Comparison of ENCODE assay signal across 10 mouse cellular contexts in the genomic region with DNA sequence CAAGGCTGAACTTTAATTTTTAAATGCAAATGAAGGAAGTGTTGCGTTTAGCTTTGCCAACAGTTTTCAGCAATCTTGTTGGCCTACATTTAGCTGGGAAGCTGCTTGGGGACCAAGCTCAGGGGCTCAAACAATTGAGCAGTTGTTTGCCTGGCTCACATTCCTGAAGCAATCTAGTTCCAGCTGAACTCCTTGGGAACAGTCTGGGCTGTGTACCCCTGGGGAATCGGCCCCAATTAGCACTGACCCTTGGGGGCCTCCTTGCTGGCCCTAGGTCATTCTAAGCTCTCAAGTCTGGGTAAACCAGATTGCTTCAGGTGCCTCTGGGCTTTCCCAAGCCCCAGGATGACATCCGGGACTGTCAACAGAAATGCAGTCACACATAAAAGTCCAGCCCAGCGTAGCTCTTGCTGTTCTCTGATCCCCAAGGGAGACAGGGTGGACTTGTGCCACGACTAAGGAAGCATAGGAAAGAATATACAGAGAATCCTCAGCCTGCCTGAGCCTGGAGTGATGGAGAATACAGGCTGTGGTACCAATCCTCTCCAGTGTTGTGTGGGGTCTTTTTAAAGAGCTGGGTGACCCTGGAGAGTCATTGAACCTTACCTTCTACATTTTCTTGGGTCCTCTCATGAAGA.
DNase-seq lines count a peak whose midpoint lies in the region; ATAC-seq and TF ChIP-seq lines count a peak whose summit lies in the region.
"Had no signal": no experiment of that assay in that cellular context is flagged by ENCODE, and none has a peak within 500 bp of the region (broad histone marks: within the 10 kb centered on the region; RNA-seq: fewer than 3 reads in every experiment).

No protein-coding gene starts in this region.

- no peak for TF ChIP-seq CTCF in kidney, adult 2 months (conservative IDR thresholded peaks at IDR 0.05; ENCODE audit: insufficient read depth, insufficient read length, low read depth, low read length)

- no peaks in the 10 kb centered on the region for H3K36me3 ChIP-seq in kidney, embryonic 14.5 days (ENCODE audit: control insufficient read depth, insufficient read depth, low read length)
- H3K36me3 ChIP-seq in kidney, adult 2 months (ENCODE audit: control insufficient read depth, insufficient read depth, low read length): no peaks in the 10 kb centered on the region
- H3K36me3 ChIP-seq in forebrain, embryonic 12.5 days (replicated peaks): no peaks in the 10 kb centered on the region
- no peaks in the 10 kb centered on the region for H3K36me3 ChIP-seq in hindbrain, embryonic 14.5 days (replicated peaks; ENCODE audit: control insufficient read depth, insufficient read depth)
- no peaks in the 10 kb centered on the region for H3K36me3 ChIP-seq in midbrain, embryonic 16.5 days (ENCODE audit: control insufficient read depth, insufficient read depth, low read length)
- H3K36me3 ChIP-seq in liver, embryonic 12.5 days: no peaks in the 10 kb centered on the region
- H3K36me3 ChIP-seq: embryonic facial prominence, embryonic 13.5 days; limb, embryonic 12.5 days had no signal

- H3K4me3 ChIP-seq in kidney, embryonic 14.5 days (ENCODE audit: low read length): no peak overlapping the region
- H3K4me3 ChIP-seq in kidney, adult 2 months (ENCODE audit: insufficient read depth, low read depth, low read length): no peak overlapping the region
- H3K4me3 ChIP-seq in forebrain, embryonic 12.5 days (replicated peaks): no peak overlapping the region
- no peak overlapping the region for H3K4me3 ChIP-seq in hindbrain, embryonic 14.5 days (replicated peaks; ENCODE audit: low read length)
- H3K4me3 ChIP-seq in midbrain, embryonic 16.5 days (ENCODE audit: low read depth, low read length): no peak overlapping the region
- no peak overlapping the region for H3K4me3 ChIP-seq in liver, embryonic 12.5 days
- H3K4me3 ChIP-seq: embryonic facial prominence, embryonic 13.5 days; limb, embryonic 12.5 days had no signal

- no peak for DNase-seq in kidney, adult 2 months
- DNase-seq in hindbrain, embryonic 14.5 days (ENCODE audit: low spot score): peak; percentile 48
- no peak for DNase-seq in urinary bladder, adult 18-20 months (ENCODE audit: low spot score in 2 of 2)
- no peak for DNase-seq in T-cell, adult 2 months (ENCODE audit: low spot score)

- TF ChIP-seq POLR2A in kidney, adult 2 months (IDR thresholded peaks at IDR 0.05; ENCODE audit: low read depth, low read length): no peak

- no peaks in the 10 kb centered on the region for H3K27me3 ChIP-seq in kidney, embryonic 14.5 days (ENCODE audit: control insufficient read depth, insufficient read depth, low read length)
- no peaks in the 10 kb centered on the region for H3K27me3 ChIP-seq in kidney, adult 2 months (replicated peaks; ENCODE audit: control insufficient read depth, insufficient read depth, low read length)
- no peaks in the 10 kb centered on the region for H3K27me3 ChIP-seq in forebrain, embryonic 12.5 days
- H3K27me3 ChIP-seq in hindbrain, embryonic 14.5 days (ENCODE audit: control insufficient read depth, insufficient read depth, low read length): no peaks in the 10 kb centered on the region
- H3K27me3 ChIP-seq in midbrain, embryonic 16.5 days (ENCODE audit: control insufficient read depth, insufficient read depth, low read depth, low read length): no peaks in the 10 kb centered on the region
- no peaks in the 10 kb centered on the region for H3K27me3 ChIP-seq in liver, embryonic 12.5 days (replicated peaks)
- H3K27me3 ChIP-seq: embryonic facial prominence, embryonic 13.5 days; limb, embryonic 12.5 days had no signal

- 43% methylated on average over 5 of the region's 5 CpGs for WGBS in kidney, embryonic 14.5 days
- WGBS in kidney, adult 2 months: 54% methylated on average over 5 of the region's 5 CpGs
- WGBS in forebrain, embryonic 12.5 days: 25% methylated on average over 5 of the region's 5 CpGs
- WGBS in hindbrain, embryonic 14.5 days: 33% methylated on average over 5 of the region's 5 CpGs
- WGBS in midbrain, embryonic 16.5 days: 32% methylated on average over 5 of the region's 5 CpGs
- WGBS in liver, embryonic 12.5 days (ENCODE audit: insufficient replicate concordance): 52% methylated on average over 5 of the region's 5 CpGs

- no peaks in the 10 kb centered on the region for H3K9me3 ChIP-seq in kidney, embryonic 14.5 days (ENCODE audit: control insufficient read depth, low read length)
- H3K9me3 ChIP-seq in forebrain, embryonic 12.5 days: no peaks in the 10 kb centered on the region
- H3K9me3 ChIP-seq in hindbrain, embryonic 14.5 days (ENCODE audit: control insufficient read depth, low read length): no peaks in the 10 kb centered on the region
- no peaks in the 10 kb centered on the region for H3K9me3 ChIP-seq in midbrain, embryonic 16.5 days (replicated peaks; ENCODE audit: control insufficient read depth, low read length, poor library complexity, severe bottlenecking)
- H3K9me3 ChIP-seq in liver, embryonic 12.5 days (replicated peaks): no peaks in the 10 kb centered on the region
- H3K9me3 ChIP-seq: embryonic facial prominence, embryonic 13.5 days; limb, embryonic 12.5 days had no signal

- no peak overlapping the region for H3K4me2 ChIP-seq in kidney, embryonic 14.5 days (replicated peaks; ENCODE audit: low read depth, low read length)
- no peak overlapping the region for H3K4me2 ChIP-seq in forebrain, embryonic 12.5 days
- no peak overlapping the region for H3K4me2 ChIP-seq in hindbrain, embryonic 14.5 days (replicated peaks)
- H3K4me2 ChIP-seq in midbrain, embryonic 16.5 days (ENCODE audit: low read length): no peak overlapping the region
- H3K4me2 ChIP-seq in liver, embryonic 12.5 days: no peak overlapping the region
- H3K4me2 ChIP-seq: embryonic facial prominence, embryonic 13.5 days; limb, embryonic 12.5 days had no signal

- H3K9ac ChIP-seq in kidney, embryonic 14.5 days (ENCODE audit: low read depth, low read length): no peak overlapping the region
- no peak overlapping the region for H3K9ac ChIP-seq in forebrain, embryonic 12.5 days
- H3K9ac ChIP-seq in hindbrain, embryonic 14.5 days: no peak overlapping the region
- H3K9ac ChIP-seq in midbrain, embryonic 16.5 days (ENCODE audit: low read depth, low read length): no peak overlapping the region
- H3K9ac ChIP-seq in liver, embryonic 12.5 days: no peak overlapping the region
- H3K9ac ChIP-seq: embryonic facial prominence, embryonic 13.5 days; limb, embryonic 12.5 days had no signal

- ATAC-seq in kidney, embryonic 14.5 days (ENCODE audit: low FRiP score, low TSS enrichment): peak; percentile 66; the same call in 1 of the 2 replicates
- peak; percentile 42 for ATAC-seq in forebrain, embryonic 12.5 days (ENCODE audit: low FRiP score)
- peak; percentile 69 for ATAC-seq in hindbrain, embryonic 14.5 days (ENCODE audit: low FRiP score)
- peak; percentile 20; the same call in 1 of the 2 replicates for ATAC-seq in midbrain, embryonic 16.5 days
- no peak for ATAC-seq in liver, embryonic 12.5 days

- H3K27ac ChIP-seq in kidney, embryonic 14.5 days (ENCODE audit: low read depth, low read length): no peak overlapping the region
- no peak overlapping the region for H3K27ac ChIP-seq in kidney, adult 2 months (ENCODE audit: insufficient read depth, low read depth, low read length)
- H3K27ac ChIP-seq in forebrain, embryonic 12.5 days: peak overlapping the region; percentile 94
- peak overlapping the region; percentile 72; the same call in 1 of the 2 replicates for H3K27ac ChIP-seq in hindbrain, embryonic 14.5 days
- peak overlapping the region; percentile 51; the same call in 1 of the 2 replicates for H3K27ac ChIP-seq in midbrain, embryonic 16.5 days (ENCODE audit: low read length)
- H3K27ac ChIP-seq in liver, embryonic 12.5 days: no peak overlapping the region
- H3K27ac ChIP-seq: embryonic facial prominence, embryonic 13.5 days; limb, embryonic 12.5 days had no signal

- H3K4me1 ChIP-seq in kidney, embryonic 14.5 days (ENCODE audit: control insufficient read depth, insufficient read depth, low read length): no peaks in the 10 kb centered on the region
- H3K4me1 ChIP-seq in kidney, adult 2 months (ENCODE audit: control insufficient read depth, insufficient read depth, low read length): no peaks in the 10 kb centered on the region
- H3K4me1 ChIP-seq in forebrain, embryonic 12.5 days: peaks cover 55% of the 10 kb centered on the region
- H3K4me1 ChIP-seq in hindbrain, embryonic 14.5 days (replicated peaks; ENCODE audit: control insufficient read depth, insufficient read depth, low read length): peaks cover 15% of the 10 kb centered on the region
- peaks cover 16% of the 10 kb centered on the region for H3K4me1 ChIP-seq in midbrain, embryonic 16.5 days (ENCODE audit: control insufficient read depth, insufficient read depth, low read length)
- no peaks in the 10 kb centered on the region for H3K4me1 ChIP-seq in liver, embryonic 12.5 days

Comparison
In these comparisons a context has a peak if more than half of its experiments do, and no peak if none do; other contexts are left out.
1. H3K27ac ChIP-seq: peak in forebrain, embryonic 12.5 days (single experiment), hindbrain, embryonic 14.5 days (single experiment) and midbrain, embryonic 16.5 days (single experiment); none in kidney, embryonic 14.5 days (single experiment), kidney, adult 2 months (single experiment) and liver, embryonic 12.5 days (single experiment).